Mouse (Mus musculus) liver (tissue): ENCODE results near the gene Fstl1.
A peak's percentile ranks its signal among the peaks of the same experiment; 100 is the strongest.

Experiments used
- DNase-seq: peaks from one replicate; pipeline ENCODE4 v3.0.0-alpha.2; 2020; ENCODE audit warnings: mixed read lengths

Gene Fstl1

DNA sequence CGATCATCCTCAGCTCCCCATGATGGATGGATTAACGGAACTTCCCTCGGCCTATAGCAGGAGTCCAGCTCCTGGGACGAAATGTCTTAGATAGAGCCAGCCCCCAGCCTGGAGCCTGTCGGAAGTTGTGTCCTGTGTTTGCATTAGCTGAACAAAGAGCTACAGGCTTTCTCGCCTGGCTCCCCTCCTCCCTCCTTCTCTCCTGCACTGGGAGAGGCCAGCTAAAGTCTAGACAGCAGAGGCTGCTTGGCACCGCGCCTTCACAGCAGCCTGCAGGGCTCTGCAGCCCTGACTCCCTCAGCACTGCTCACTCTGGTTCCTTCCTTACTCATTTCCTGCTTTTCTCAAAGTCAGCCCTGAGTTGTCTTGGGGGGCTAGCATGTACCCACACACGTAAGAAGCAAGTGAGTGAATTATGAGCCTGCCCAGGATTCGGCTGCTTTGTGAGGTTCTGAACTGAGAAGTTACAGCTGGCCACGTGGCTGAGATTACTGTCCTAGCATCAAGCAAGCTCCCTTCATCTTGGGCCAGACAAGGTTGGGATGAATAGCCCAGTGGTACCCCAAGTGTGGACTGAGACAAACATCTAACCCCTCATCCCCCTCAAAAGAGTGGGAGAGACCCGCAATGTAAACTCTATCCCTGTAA is 11.8 kb downstream of the Fstl1 start:
- DNase-seq: peak; percentile 59

DNA sequence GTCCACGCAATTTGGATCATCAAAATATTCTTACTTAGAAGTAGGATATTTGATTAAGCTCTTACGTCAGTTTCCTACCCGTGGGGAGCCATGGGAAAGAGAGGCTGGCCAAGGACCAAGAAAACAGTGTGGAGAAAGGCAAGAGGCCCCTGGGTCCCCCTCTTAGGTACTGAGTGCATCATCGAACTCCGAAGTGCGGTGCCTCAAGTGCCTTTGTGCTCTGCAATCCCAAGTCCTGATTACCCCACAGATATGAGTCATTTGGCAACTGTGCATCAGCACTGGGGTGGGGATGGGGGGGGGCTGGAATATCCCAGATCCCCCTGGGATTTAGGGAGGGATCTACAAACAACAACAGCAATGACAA is 12.3 kb downstream of the Fstl1 start:
- DNase-seq: no peak

DNA sequence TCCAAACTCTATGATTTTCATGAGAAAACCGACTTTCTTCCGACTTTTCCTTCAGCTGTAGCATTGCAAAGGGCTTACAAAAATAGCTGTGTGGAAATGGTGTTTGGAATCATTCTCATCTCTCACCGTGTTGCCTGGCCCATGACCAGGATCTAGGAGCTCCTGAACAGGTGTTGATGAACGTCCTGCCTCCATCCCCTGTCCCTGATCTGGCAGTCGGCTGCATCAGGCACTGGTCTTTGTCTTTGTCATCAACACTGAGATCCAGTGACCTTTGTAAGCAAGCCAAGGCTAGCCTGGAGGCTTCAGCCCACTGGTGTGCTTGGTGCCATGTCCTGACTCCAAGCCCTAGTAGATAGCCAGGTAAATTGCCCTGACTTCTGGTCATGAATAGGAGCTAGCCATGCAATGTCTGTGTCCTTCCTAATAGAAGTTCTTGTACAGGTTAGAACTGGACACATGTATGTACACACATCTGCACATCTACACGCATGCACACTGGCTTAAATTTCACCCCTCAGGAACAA is 12.8 kb downstream of the Fstl1 start:
- DNase-seq: no peak

DNA sequence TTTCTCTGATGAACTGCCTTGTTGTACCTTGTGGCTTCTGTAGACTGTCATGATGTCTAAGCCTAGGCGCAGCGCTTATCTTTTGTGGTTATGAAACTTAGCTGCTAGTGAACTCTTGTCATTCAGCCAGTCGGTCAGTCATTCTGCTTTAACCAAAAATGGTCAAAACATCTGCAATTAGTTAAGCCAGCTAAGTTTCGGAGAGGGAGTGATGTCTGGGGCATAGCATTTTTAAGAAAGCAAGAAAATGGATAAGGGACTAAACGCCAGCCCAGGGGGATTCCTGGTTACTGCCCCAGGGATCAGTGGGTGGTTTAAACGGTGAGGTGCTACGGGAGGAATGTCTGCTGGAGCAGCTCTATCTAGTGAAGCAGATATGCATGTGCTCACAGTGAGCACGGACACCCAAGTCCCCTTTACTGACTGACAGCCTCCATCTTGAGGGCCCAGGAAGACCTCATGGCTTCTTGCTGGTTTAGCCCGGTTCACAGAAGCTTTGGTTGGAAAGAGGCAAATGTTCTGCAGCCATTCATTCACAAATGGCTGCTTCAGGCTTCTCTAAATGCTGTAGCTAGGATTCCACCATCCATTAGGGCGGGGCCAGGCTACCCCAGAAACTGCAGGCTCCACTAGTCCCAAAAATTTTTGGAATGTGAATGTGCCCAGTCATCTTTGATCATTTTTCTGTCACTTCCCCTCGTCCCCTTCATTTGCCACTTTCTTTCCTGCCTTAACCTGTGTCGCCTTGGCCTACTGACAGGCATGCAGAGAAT is 13.5 kb downstream of the Fstl1 start:
- DNase-seq: no peak

DNA sequence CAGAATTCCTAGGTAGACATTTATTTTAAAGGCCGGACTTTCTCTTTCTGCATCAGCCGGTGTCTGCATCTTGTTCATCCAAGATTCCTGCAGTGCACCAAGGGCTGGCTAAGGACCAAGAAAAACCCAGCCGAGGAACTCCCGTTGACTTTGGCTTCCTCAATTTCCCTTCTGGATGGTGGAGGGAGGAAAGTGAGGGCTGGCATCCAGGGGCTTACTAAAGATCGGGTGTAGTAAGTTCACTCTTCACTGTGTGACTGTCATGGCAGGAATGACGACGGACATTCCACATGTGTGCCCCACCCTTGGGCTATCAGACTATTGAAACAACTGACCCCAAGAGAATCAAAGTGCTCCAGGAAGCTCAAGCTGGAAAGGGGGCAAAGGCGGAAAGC is 14.1 kb downstream of the Fstl1 start:
- no peak for DNase-seq

DNA sequence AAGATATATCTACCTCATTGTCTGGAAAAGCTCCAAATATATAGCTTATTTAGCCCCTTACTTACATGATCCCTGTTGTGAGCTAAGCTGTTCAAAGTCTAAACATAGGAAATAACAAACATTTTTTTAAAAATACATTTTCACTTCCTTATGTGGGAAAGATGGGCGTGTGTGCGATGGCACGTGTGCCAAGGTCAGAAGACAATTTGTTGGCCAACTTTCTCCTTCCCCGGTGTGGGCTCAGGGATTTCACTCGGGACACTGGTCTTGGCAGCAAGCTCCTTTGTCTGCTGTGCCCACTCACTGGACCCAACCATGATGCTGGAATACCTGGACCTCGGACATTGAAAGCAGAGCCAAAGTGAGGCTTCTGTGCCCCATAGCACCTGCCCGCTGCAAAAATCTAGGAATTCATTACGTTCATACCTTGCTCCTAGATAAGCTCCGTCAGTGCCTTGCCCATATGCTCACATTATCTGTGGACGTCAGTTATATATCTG is 19.0 kb downstream of the Fstl1 start:
- DNase-seq: no peak

DNA sequence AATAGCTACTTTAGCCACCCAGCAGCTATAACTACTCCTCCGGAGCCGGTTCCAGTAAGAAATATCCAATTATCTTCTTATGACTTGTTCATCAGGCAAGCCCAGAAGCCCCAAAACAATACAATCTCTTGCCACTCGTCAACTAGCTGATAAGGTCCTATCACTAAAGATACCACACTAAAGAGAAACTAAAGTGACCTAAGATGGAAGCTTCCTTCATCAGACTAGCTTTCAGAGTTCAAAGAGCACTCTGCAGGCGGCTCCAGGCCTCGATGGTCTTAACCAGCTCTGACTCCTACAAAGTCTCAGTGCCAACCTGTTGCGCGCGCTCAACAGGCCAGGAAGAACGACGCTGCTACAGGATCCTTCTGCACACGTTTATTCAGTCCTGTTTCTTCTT is 19.6 kb downstream of the Fstl1 start:
- no peak for DNase-seq

DNA sequence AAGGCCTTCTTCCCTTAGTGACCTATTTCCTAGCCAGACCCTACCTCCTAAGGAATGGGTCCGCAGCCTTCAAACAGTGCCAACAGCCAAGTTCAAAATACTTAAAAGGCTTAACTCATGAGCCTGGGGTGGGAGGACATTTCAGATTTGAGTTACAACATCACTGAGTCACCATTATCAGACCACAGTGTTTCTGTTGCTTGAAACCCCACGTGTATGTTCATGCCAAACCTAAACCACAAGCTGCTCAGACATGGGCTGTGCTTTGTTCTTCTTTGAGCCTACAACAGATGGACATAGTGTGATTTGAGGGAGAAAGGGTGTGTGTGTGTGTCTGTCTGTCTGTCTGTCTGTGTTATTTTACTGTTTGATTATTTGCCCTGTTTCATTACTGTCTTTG is 24.4 kb downstream of the Fstl1 start:
- no peak for DNase-seq

DNA sequence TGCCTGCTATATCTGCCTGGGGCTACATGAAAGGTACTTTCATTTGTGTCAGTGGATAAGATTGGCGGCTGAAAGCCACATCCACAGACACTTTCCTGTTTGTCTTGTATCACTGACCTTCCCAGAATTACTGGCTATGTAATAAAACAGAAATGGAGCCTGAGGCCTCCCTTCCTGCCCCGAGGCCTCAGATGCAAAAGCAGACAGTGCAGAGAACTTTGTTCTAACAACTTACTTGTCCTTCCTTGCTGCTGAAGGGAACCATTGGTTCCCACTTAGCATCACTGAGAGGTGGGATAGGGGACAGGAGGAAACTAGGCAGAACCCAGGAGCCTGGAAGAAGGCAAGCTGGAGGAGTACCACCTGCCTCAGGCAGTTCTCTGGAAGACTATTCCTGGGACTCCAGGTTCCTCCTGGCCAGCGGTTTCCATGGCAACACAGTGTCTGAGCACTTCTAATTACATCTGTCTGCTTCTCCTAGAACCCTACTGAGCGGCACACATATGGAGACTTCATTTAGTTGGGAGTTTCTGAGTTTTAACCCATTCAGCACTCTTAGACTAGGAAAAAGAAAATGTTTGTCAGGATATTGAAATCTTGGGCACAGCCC is 26.1 kb downstream of the Fstl1 start:
- DNase-seq: no peak

DNA sequence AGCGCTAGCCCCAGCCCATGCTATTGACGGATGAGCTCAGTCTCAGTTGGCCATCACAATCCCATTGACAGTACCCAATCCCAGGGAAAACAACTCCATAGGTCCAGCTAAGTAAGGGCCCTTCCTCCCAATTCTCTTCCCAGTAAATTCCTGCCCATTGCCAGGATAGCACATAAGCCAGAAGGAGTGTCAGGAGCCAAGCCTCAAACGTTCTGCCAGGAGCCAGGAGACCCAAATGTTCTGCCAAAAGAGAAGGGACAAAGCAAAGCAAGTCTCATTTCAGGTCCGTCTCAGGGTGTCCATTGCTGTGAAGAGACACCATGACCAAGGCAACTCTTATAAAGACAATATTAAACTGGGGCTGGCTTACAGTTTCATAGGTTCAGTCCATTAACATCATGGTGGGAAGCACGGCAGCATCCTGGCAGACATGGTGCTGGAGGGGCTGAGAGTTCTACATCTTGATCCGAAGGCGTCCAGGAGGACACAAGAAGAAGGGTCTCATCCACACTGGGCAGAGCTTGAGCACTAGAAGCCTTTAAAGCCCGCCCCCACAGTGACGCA is 26.8 kb downstream of the Fstl1 start:
- DNase-seq: no peak

DNA sequence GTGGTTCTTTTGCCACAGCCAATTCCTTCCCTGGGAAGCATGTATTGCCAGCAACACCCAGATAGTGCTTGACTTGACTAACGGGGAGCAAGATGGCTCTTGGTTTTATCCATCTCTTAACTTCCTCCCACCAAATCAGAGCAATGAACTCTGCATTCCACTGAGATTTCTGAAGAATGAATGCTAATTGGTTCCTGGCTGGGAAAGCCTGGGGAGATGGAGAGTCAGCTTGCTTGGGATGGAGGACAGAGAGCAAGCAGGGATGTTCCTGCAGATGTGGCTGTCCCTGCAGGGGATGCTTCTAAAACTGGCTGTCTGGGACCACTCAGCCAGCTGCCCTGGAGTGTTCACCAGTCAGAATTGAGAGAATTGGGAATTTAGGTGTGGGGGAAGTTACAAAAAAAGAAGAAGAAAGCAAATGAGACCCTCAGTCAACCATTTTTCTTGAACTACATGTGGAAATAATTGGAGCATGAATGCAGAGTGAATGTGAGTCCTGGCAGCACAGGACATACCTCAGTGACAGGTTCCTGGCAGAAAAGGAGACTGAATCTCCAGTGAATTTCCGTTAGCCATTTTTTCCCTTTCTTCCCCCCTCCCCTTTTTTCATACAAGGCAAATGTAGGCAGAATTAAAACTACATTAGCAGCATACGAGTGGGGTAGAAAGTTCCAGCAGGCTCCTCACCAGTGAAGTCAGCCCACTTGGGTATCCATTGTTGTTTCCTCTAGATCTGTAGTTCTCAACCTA is 29.2 kb downstream of the Fstl1 start:
- no peak for DNase-seq

DNA sequence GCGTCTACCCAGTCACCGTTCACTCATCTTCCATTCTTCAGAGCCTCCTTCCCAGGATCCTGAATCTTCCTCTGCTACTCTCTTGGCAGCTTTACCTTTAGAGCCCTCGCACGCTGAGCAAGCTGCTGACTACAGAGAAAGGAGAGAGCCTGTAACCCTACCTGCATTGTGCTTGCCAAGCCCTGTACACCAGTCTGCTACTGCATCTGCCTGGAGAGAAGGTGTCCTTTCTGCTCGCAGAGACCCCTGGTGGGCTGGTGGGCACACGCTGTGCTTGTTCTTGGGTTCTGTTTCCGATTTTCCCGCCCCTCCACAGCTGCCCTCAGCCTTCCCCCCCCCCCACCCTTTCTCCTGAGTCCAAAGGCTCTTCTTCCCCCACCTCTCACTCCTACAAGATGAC is 30.6 kb downstream of the Fstl1 start:
- no peak for DNase-seq

DNA sequence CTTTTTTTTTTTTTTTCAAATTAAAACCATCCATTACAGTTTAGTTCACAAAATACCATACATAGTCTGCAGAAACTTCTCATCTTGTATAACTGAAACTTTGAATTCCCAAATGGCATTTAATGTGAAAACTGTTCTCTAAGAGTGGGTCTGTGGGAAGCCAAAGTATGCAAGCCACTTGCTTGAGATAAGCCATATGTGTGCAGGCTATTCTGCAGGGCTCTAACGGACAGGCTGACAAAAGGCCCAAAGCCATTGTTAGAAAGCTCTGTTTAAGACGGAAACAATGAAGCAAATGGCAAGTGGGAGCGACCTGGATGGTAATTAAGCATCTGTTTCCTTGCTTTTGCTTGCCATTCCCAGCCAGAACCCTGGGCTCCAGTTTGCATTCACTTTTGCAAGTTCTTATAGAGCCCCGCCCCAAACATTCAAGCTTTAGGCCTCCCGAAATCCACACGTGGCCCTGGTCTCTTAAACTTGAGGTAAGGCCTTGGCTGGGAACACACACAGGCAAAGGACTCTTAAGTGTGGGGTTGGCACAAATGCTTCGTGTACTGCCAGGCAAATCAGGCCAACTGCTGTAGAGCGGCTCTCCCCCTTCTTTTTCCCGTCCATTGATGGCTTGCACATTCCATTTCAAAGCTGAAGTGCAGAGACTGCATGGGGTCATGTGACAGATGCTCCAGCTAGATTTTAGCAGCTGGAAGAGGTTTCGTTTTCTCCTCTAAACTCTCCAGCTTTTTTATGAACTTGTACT is 32.4 kb downstream of the Fstl1 start:
- DNase-seq: no peak

DNA sequence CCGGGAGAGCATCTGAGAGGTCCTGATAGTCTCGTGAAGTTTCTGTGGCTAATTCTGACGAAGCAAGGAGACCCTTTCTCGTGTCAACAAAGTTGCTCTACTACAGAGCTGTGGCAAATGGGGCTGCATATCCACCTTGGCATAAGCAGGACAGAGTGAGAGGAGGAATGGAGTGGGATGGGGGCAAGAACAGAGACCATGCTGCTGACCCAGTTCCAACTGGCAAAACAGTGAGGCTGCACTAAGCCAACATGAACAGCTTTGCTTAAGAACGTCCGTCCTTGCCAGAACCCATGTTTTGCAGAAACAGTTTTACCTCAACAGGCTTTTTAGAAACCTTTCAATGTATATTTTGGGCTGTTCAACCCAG is 32.9 kb downstream of the Fstl1 start:
- no peak for DNase-seq

DNA sequence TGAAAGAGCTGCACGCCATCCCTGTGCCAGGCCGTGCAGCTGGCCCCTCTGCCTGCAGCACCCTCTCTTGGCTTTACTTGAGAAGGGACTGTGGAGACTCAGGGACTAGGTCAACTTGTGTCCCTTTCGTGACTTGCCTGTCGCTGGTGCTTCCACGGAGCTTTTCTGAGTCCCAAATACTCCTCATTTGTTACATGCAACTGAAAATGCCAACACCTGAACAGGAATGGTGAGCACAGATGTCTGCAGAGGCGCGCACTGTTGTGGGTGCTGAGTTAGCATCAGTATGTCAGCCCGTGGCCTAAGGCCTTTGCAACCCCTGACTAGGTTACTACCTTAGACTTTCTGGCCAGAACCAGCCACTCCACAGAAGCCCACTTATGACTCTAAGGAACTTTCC is 35.2 kb downstream of the Fstl1 start:
- DNase-seq: no peak

DNA sequence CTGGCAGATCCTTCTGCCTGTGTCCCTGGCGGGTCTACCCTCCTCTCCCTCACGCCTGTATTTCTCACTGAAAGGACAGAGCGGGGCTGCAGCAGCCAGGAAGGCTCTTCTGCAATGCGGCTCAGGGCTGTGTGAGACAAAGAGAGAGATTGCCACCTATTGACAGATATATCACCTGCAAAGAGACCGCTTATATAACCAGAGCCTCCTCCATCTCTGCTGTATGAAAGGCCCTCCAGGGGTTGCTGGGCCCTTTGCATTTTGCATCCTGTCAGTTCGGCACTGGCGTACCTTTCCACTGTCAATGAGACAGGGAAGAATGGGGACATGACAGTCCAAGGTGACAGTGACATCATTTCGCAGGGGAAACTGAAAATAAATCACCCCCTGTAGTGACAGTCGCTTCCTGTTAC is 35.8 kb downstream of the Fstl1 start:
- peak; percentile 11 for DNase-seq

DNA sequence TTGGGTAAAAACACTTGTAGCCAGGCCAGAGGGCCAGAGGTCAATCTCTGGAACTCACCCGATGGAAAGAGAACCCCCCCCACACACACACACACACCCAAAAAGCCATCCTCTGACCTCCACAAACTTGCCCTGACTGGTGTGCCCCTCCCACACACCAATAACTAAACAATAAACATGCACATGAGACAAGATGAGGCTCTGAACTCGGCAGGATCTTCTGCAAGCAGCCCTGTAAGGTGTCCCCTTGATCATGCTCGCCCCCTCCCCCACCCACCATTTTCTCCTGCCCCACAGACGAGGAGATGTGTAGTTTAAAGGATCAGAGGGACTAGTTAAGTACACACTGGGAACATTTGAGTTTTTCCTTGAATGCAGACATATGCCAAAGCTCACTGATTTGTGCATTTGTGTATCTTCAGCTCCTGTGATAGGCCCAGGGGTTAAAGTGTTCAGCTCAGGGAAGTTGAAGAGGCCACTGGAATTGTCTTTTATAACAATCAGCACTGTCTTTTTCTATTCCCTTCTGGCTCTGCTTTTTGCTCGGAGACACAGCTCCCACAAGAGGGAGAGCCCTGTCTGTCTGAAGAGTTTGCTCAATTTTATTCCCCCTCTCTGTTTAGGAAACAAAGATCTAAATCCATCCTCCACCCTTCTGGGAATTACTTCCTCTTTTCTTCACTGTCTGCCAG is 37.2 kb downstream of the Fstl1 start:
- no peak for DNase-seq

DNA sequence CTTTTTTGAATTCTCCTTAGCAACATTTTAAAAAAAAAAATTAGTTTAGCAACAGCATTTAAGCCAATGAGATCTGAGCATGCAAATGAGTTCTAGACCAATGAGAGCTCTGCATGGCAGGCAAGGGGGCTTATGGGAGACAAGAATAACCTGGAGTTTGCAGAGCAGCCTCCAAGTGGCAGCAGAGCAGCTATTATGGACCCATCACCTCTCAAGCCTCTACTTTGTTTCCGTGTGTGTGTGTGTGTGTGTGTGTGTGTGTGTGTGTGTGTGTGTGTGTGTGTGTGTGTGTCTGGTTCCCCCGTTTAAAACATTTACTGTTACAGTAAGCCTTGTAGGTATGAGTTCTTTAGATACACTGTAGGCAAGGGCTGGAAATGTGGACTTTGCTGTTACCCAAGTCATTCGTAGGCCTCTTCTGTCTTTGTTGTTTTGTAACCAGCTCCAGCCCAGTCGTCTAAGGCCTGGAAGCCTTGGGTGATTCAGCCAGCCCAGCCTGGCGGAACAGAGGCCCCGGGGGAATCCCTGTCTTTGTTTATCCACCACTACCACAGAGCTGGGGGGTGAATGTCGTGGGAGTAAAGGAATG is 37.8 kb downstream of the Fstl1 start:
- peak; percentile 69 for DNase-seq

DNA sequence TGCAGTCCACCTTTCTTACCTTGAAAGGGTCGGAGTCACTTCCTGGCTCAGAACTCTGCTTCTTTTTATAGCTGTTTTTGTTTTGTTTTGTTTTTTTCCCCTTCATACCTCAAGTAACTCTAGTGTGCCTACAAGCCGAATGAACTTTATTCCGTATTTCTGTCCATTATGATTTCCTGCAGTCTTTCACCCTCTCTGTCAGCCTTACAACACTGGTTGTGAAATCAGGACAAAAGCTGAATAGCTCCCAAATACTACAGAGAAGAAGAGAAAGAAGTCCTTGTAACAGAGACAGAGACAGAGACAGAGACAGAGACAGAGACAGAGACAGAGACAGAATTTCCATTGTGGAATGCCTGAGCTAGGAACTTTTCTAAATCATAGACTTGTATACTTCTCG is 41.3 kb downstream of the Fstl1 start:
- no peak for DNase-seq

DNA sequence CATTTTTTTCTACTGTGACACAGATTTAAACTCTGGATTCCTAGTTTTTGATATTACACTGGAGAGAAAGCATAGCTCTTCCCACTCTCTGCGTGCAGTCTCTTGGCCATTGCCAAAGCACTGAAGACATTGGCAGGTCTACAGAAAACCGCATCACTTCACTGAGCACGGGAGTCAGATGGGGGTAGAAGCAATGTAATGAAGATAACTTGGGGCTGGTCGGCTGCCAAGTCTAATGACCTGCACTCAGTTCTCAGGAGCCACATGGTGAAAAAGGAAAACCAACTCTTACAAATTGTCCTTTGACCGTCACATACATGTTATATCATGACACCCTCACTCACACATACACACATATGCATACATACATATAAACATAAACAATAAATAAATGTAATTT is 47.3 kb downstream of the Fstl1 start:
- no peak for DNase-seq
